Mouse (Mus musculus): ENCODE data around the gene Dsn1. TPM values are rescaled to one million over a fixed set of nuclear protein-coding genes. Genes with fewer than 3 reads are reported as not detected.

Gene Dsn1
- polyA plus RNA-seq, 1 experiment from 2014 or later, result 31.6 TPM

GRCm38 (mm10) chr2:156987316-156987715 lies 19.6 kb downstream of the Dsn1 start:
- H3K4me1 ChIP-seq, result peaks cover 9% of the 10 kb centered on the region
- no peaks in the 10 kb centered on the region for H3K9me3 ChIP-seq
- no peak overlapping the region for H3K9ac ChIP-seq
- H3K4me3 ChIP-seq, result no peak overlapping the region
- no peaks in the 10 kb centered on the region for H3K27me3 ChIP-seq
- no peak overlapping the region for H3K27ac ChIP-seq
- H3K4me2 ChIP-seq, result no peak overlapping the region
- no peak for ATAC-seq (ENCODE audit: insufficient number of reproducible peaks, low FRiP score, low TSS enrichment, low read depth)
- no peaks in the 10 kb centered on the region for H3K36me3 ChIP-seq
- WGBS, result 71% methylated on average over 3 of the region's 3 CpGs

DNA sequence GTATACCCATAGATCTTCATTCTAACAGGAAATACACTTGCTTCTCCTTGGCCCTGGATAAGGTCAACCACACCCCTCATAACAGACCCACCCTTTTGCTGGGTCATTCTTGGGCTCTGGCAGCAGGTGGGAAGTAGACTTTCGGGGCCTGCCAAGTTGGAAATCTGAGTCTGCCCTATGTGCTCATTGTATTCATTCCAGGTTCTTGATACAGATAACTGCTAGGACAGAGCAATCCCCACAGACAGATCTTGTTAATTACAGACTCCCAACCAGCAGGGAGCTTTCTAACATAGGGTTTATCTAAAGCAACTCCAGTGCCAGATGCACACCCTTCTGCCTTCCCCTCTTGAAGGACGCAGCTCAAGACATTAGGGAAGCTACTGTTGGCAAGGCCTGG lies 24.1 kb downstream of the Dsn1 start:
- H3K9me3 ChIP-seq, result no peaks in the 10 kb centered on the region
- no peak overlapping the region for H3K4me3 ChIP-seq
- no peak for ATAC-seq (ENCODE audit: insufficient number of reproducible peaks, low FRiP score, low TSS enrichment, low read depth)
- WGBS, result 72% methylated on average over 2 of the region's 2 CpGs
- H3K27me3 ChIP-seq, result no peaks in the 10 kb centered on the region
- no peak overlapping the region for H3K27ac ChIP-seq
- 0 out of 2 replicates have a peak, but pooled peaks cover 4% of the 10 kb centered on the region for H3K36me3 ChIP-seq
- no peaks in the 10 kb centered on the region for H3K4me1 ChIP-seq
- H3K9ac ChIP-seq, result no peak overlapping the region
- no peak overlapping the region for H3K4me2 ChIP-seq

GRCm38 (mm10) chr2:156981291-156981690 lies 25.7 kb downstream of the Dsn1 start:
- no peaks in the 10 kb centered on the region for H3K27me3 ChIP-seq
- 84% methylated on average over 4 of the region's 4 CpGs for WGBS
- ATAC-seq (ENCODE audit: insufficient number of reproducible peaks, low FRiP score, low TSS enrichment, low read depth), result no peak
- 0 out of 2 replicates have a peak, but pooled peaks cover 4% of the 10 kb centered on the region for H3K36me3 ChIP-seq
- H3K9ac ChIP-seq, result no peak overlapping the region
- no peak overlapping the region for H3K4me2 ChIP-seq
- 0 out of 2 replicates have a peak, but pooled peaks cover 3% of the 10 kb centered on the region for H3K4me1 ChIP-seq
- no peaks in the 10 kb centered on the region for H3K9me3 ChIP-seq
- no peak overlapping the region for H3K4me3 ChIP-seq
- no peak overlapping the region for H3K27ac ChIP-seq

- WGBS, result 68% methylated on average over 2 of the region's 2 CpGs
- Histone ChIP-seq H3K36me3 (0 out of 2 replicates have a peak, but pooled peaks cover 4% of the 10 kb centered on the region), H3K4me2 (no peak overlapping the region), H3K9me3 (no peaks in the 10 kb centered on the region), H3K4me3 (no peak overlapping the region), H3K4me1 (peaks cover 5% of the 10 kb centered on the region; the same call in 1 of the 2 replicates), H3K27me3 (no peaks in the 10 kb centered on the region), H3K9ac (no peak overlapping the region), H3K27ac (no peak overlapping the region; the same call in 1 of the 2 replicates)
- ATAC-seq (ENCODE audit: insufficient number of reproducible peaks, low FRiP score, low TSS enrichment, low read depth), result no peak
Measured at GRCm38 (mm10) chr2:156980059-156980458, 26.9 kb downstream of the Dsn1 start.

- no peak for ATAC-seq (ENCODE audit: insufficient number of reproducible peaks, low FRiP score, low TSS enrichment, low read depth)
- H3K4me1 ChIP-seq, result peaks cover 8% of the 10 kb centered on the region; the same call in 1 of the 2 replicates
- H3K36me3 ChIP-seq, result 0 out of 2 replicates have a peak, but pooled peaks cover 4% of the 10 kb centered on the region
- no peak overlapping the region for H3K27ac ChIP-seq
- no peaks in the 10 kb centered on the region for H3K9me3 ChIP-seq
- no peak overlapping the region for H3K9ac ChIP-seq
- H3K4me3 ChIP-seq, result no peak overlapping the region
- H3K4me2 ChIP-seq, result no peak overlapping the region
- no peaks in the 10 kb centered on the region for H3K27me3 ChIP-seq
Measured at GRCm38 (mm10) chr2:156976711-156977110, 30.2 kb downstream of the Dsn1 start.

GRCm38 (mm10) chr2:156974967-156975366 lies 32.0 kb downstream of the Dsn1 start:
- Histone ChIP-seq H3K27ac (no peak overlapping the region), H3K27me3 (no peaks in the 10 kb centered on the region), H3K4me1 (peaks cover 8% of the 10 kb centered on the region; the same call in 1 of the 2 replicates), H3K4me2 (no peak overlapping the region), H3K4me3 (no peak overlapping the region), H3K9ac (no peak overlapping the region), H3K36me3 (0 out of 2 replicates have a peak, but pooled peaks cover 2% of the 10 kb centered on the region), H3K9me3 (no peaks in the 10 kb centered on the region)
- 48% methylated on average over 2 of the region's 2 CpGs for WGBS
- ATAC-seq (ENCODE audit: insufficient number of reproducible peaks, low FRiP score, low TSS enrichment, low read depth), result no peak

GRCm38 (mm10) chr2:156973316-156974100 lies 33.4 kb downstream of the Dsn1 start:
- H3K4me2 ChIP-seq, result no peak overlapping the region
- H3K9me3 ChIP-seq, result no peaks in the 10 kb centered on the region
- H3K9ac ChIP-seq, result no peak overlapping the region
- H3K4me1 ChIP-seq, result peaks cover 8% of the 10 kb centered on the region; the same call in 1 of the 2 replicates
- 0 out of 2 replicates have a peak, but pooled peaks cover 2% of the 10 kb centered on the region for H3K36me3 ChIP-seq
- no peak overlapping the region for H3K4me3 ChIP-seq
- ATAC-seq (ENCODE audit: insufficient number of reproducible peaks, low FRiP score, low TSS enrichment, low read depth), result no peak
- H3K27ac ChIP-seq, result no peak overlapping the region
- no peaks in the 10 kb centered on the region for H3K27me3 ChIP-seq
- WGBS, result 71% methylated on average over 5 of the region's 5 CpGs

- ATAC-seq (ENCODE audit: insufficient number of reproducible peaks, low FRiP score, low TSS enrichment, low read depth), result no peak
- WGBS, result 74% methylated on average over 7 of the region's 7 CpGs
- no peak overlapping the region for H3K9ac ChIP-seq
- H3K4me2 ChIP-seq, result no peak overlapping the region
- no peaks in the 10 kb centered on the region for H3K36me3 ChIP-seq
- peaks cover 3% of the 10 kb centered on the region; the same call in 1 of the 2 replicates for H3K4me1 ChIP-seq
- H3K4me3 ChIP-seq, result no peak overlapping the region
- H3K9me3 ChIP-seq, result no peaks in the 10 kb centered on the region
- no peak overlapping the region for H3K27ac ChIP-seq
- H3K27me3 ChIP-seq, result no peaks in the 10 kb centered on the region
Measured at GRCm38 (mm10) chr2:156970253-156970652, 36.7 kb downstream of the Dsn1 start.

DNA sequence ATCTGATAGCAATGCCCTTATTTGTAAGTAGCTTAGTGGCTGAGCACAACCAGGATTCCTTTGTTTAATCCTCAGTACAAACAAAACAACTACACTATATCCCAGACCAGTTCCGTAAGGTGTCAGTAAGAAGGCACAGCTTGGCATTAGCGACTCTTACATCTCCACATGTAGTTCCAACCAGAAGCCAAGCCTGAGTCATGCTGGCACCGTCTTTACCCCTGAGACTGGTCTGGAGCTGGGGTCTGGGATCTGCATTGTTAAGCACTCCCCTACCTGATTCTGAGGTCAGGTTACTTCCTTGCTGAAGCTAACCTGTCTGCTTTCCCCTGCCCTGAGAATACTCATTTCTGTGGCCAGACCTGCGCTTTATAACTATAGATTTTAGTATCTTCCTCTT lies 38.5 kb downstream of the Dsn1 start:
- ATAC-seq (ENCODE audit: insufficient number of reproducible peaks, low FRiP score, low TSS enrichment, low read depth), result no peak
- Histone ChIP-seq H3K27ac (no peak overlapping the region), H3K4me1 (no peaks in the 10 kb centered on the region), H3K9ac (no peak overlapping the region), H3K27me3 (no peaks in the 10 kb centered on the region), H3K9me3 (no peaks in the 10 kb centered on the region), H3K4me2 (no peak overlapping the region), H3K4me3 (no peak overlapping the region), H3K36me3 (no peaks in the 10 kb centered on the region)
- WGBS, result 79% methylated on average over 4 of the region's 4 CpGs

GRCm38 (mm10) chr2:156967388-156967787 lies 39.6 kb downstream of the Dsn1 start:
- no peaks in the 10 kb centered on the region for H3K27me3 ChIP-seq
- H3K27ac ChIP-seq, result no peak overlapping the region
- H3K4me2 ChIP-seq, result no peak overlapping the region
- no peaks in the 10 kb centered on the region for H3K36me3 ChIP-seq
- no peaks in the 10 kb centered on the region for H3K4me1 ChIP-seq
- no peak overlapping the region for H3K9ac ChIP-seq
- no peak overlapping the region for H3K4me3 ChIP-seq
- H3K9me3 ChIP-seq, result no peaks in the 10 kb centered on the region
- WGBS, result 83% methylated on average over 6 of the region's 6 CpGs
- no peak for ATAC-seq (ENCODE audit: insufficient number of reproducible peaks, low FRiP score, low TSS enrichment, low read depth)

DNA sequence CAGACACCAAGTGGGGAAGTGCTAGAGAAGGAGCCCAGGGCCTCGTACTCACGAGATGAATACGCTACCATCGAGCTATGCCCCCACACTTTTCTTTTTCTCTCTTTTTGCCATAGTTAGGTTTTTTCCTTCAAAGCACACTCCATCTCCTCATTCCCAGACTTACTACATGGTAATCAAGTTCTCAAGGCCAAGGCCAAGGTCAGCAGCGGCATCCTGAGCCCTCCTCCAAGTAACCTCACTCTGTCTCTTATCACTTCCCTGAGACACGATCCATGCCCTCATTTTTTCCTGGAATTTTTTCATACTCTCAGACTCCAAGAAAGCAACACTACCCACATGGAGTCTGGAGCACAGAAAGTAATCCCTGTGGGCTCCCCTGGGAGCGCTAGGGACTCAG lies 43.1 kb downstream of the Dsn1 start:
- no peak overlapping the region for H3K9ac ChIP-seq
- H3K9me3 ChIP-seq, result no peaks in the 10 kb centered on the region
- WGBS, result 91% methylated on average over 7 of the region's 7 CpGs
- H3K4me3 ChIP-seq, result no peak overlapping the region
- H3K4me1 ChIP-seq, result no peaks in the 10 kb centered on the region
- no peak overlapping the region for H3K27ac ChIP-seq
- 0 out of 2 replicates have a peak, but pooled peaks cover 2% of the 10 kb centered on the region for H3K36me3 ChIP-seq
- ATAC-seq (ENCODE audit: insufficient number of reproducible peaks, low FRiP score, low TSS enrichment, low read depth), result no peak
- H3K4me2 ChIP-seq, result no peak overlapping the region
- no peaks in the 10 kb centered on the region for H3K27me3 ChIP-seq

DNA sequence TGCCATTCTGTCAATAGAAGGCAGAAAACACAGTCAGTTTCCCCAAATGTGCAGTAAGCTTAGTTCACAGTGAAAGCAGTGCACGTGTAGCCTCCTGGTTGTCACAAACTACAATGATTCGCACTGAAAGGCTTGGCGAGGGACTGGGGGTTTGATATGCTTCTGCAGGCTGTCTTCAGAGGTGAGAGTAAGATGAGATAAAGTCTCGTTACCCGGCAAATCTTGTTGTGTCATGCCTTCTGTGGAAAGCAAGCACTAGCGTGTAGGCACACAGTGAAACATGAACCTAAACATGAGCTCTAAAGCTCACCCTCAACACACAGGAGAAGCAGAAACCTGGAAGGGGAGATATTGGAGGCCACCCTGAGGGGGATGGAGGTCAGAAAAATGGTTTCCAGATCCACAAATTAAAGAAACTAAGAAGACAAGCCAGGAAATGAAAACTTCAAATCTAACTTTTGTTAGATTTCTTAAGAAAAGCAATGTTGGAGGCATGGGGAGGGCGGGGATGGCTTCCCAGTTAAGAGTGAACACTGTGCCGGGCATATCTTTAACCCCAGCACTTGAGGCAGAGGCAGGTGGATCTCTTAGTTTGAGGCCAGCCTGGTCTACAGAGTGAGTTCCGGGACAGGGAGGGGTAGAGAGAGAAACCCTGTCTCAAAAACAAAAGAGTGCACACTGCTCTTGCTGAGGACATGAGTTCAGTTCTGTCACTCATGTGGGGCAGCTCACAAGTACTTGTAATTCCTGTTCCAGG lies 48.3 kb downstream of the Dsn1 start:
- Histone ChIP-seq H3K36me3 (0 out of 2 replicates have a peak, but pooled peaks cover 4% of the 10 kb centered on the region), H3K4me2 (no peak overlapping the region), H3K27me3 (no peaks in the 10 kb centered on the region), H3K27ac (no peak overlapping the region), H3K4me3 (no peak overlapping the region), H3K9ac (no peak overlapping the region), H3K9me3 (no peaks in the 10 kb centered on the region), H3K4me1 (no peaks in the 10 kb centered on the region)
- ATAC-seq (ENCODE audit: insufficient number of reproducible peaks, low FRiP score, low TSS enrichment, low read depth), result no peak
- 71% methylated on average over 9 of the region's 9 CpGs for WGBS

All from limb, embryonic 15.5 days (tissue).